Mouse (Mus musculus) thymus, postnatal 14 days (tissue): ENCODE data around the gene Olfr267.

ENCODE experiments used
- DNase-seq: peaks from one replicate; pipeline ENCODE4 v3.0.0; 2021

Gene Olfr267

DNA sequence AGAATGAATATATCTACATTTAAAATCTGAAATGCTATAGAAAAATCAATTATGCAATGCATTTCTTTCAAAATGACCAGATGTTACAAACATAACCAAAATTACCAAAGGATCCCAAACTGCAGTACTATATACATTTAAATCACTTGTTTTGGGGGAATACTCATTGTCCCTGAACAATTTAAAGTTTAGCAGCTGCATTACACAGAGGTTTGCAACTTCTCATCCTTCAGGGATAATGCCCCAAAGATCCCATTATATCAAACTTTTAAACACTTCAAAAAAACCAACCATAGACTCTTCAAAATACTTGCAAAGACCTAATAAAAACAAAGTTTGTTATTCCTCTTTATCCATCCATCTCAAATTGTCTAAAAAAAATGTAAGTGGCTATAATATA lies at the start of gene Olfr267:
Gene Olfr267 (minus strand): TSS at position 101 of the 400 bp plus-strand sequence.
- no peak for DNase-seq

DNA sequence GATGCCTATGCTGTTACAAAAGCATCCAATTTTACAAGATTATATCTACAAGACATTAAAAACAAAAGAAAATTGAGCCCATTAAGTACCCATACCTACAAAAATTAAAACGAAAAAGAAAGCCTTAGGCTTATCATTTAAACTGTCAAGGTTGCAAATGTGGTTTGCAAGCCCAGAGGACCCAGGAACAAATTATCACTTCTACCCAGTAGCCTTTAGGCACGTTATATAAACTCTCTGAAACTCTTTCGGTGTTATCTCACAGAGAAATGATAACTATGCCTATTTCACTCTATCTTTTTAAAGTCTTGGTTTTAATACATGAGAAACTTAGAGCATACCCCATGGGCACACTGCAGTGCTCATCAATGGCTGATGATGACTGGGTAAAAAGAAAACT lies 45.4 kb upstream of the Olfr267 start:
- DNase-seq = no peak

DNA sequence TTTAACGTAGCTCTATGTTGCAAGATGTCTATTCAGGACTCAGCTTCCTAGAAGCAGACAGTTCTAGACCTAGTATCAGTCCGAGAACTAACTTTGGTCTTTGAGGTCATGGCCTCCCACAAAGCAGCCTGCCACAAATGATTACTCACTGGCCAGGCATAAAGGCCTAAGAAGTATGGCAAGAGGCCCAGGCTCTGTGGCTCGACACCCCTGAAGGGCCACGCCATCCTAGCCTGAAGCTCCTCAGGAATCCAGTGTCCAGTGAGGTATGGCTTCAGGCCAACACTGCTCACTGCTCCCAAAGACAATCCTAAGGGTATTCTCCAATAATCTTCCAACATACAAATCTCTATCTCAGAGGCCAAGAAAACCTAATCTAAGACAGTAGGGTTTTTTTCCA lies 38.4 kb upstream of the Olfr267 start:
- no peak for DNase-seq

DNA sequence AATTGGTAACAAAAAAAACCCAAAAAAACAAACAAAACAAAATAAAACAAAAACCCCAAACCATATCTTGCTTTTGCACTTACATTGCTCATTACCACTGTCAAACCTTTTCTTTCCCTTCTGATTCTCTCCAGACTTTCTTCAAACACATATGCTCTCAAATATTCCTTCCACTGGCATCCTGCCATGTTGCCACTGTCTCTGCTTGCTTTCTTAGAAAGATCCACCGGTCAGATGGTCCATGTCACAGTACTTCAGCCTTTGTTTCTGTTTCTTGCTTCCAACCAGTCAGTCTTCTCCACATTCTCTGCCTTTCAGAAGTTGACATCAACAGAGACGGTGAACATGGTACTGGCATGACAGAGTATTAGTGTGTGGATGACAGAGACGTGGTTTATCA lies 857 bp downstream of the Olfr267 start:
- DNase-seq = no peak

DNA sequence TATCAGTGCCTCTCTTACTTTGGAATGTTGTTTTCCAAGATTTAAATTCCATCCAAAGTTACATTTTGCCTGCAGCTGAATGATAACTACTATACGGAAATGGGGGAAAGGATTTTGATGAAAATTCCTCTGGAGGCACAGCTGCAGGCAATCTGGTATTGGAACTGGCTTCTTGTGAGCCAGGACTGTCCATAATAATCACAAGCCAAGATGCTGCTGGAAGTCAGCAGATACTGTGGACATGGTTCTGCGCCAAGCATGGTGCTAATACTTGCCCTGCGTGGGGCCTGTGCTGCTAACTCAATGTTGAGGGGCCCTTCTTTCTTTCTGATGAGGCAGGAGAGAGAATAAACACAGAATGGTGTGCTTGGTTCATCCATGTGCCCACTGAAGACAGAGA lies 24.1 kb downstream of the Olfr267 start:
- no peak for DNase-seq

DNA sequence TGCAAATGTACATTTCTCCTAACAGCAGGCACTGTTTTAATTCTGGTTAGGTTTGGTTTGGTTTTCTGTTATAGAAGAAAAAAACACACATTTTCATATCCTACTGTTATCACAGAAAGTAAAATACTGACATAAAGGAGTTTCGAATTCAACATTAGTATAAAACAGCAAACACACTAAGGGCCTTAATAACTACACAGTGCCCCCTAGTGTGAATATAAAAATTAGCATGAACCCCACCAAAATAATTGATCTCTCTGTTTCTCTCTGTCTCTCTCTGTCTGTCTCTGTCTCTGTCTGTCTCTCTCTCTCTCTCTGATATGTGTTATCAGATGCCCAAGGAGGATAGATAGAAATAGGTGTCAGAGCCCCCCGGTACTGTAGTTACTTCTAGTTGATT lies 38.0 kb downstream of the Olfr267 start:
- no peak for DNase-seq

DNA sequence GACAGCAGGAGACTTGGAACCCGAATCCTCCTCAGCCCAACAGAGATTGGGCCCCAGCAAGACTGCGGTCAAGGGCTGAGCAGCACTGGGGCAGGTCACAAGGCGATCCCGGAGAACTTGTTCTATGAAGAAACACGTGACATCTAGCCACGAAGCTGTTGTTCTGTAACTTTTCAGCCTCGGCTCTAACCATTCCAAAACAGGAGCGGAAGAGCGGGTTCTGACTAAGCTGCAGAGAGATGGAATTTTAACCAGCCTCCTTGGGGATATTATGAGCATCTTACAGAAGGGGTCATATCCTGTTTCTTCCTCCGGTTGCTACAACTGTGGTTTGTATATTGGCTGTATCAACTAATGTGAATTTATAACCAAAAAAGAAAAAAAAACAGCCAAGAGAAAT lies 38.4 kb downstream of the Olfr267 start:
- no peak for DNase-seq

DNA sequence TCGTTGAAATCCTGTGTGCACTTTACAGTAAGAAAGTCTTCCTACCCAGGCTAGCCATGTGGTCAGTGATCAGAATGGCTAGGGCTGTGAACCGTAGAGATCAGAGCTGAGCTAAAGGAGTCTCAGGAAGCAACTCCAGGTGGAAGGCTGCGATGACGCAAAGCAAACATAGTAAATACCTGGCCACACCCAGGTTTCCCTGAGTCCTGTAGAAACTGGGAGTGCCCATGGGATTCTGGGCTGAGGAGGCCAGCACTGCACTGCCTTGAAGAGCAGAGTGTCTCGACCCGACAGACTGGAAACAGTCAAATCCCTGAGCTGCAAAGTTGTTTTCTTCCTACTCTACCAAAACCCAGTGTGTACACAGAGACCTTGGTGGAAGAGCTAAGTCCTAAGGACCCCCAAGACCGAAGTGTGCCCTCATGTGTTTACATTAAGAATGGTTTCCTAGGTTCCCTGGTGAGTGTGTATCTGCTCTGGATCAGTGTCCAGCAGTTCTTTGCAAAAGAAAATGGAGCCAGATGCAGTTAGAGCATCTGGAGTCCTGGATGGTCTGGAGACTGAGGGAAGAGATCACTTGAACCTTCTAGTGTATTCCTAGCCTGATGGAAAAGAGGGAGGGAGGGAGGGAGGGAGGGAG lies 41.8 kb downstream of the Olfr267 start:
- DNase-seq = no peak

DNA sequence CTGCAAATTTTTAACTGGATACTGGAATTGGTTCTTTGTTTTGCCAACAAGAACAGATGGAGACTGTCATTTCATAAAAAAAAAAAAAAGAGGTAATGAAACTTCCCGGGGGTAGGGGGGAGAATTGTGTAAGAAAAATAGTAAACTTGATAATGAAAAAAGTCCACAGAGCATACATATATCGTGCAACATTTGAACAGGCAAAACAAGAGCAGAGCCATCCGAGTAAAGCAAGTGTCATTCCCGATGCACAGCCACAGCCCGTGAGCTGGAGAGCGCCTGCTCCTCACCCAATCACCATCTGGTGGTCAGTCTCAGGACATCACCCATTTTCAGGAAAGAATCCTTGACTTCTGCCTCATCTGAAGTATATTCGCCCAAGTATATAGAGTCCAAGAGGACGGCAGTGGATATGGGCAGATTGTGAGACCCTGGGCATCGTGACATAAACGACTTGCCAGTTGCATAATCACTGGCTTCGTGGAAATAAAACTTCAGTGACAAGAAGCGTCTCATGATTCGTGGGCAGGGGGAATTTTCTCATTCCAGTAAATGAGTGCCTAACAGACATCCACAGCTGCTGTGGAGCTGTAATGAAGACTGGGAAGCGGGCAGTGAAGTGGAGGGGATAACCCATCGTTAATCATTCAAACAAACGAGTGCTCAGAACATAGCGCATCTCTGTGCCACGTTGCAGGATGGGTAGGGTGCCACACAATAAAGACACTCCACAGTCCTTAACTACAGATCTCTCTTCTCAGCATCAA lies 50.5 kb downstream of the Olfr267 start:
- no peak for DNase-seq
